Mouse (Mus musculus): ENCODE results near the gene Ccdc91. TPM values are rescaled to one million over a fixed set of nuclear protein-coding genes. Genes with fewer than 3 reads are reported as not detected.

The Ccdc91 gene
- total and polyA plus RNA-seq, 3 experiments = 12.0 to 15.6 (median 14.4) TPM

- dilution Hi-C loops (cut with MboI; ENCODE audit: extremely low pct_ligation_motif_present, extremely low pct_unique_long_range_greater_than_20kb, low sequenced_read_pairs) (no loop called here), in situ Hi-C loops (cut with MboI; ENCODE audit: low pct_ligation_motif_present, low pct_unique_long_range_greater_than_20kb, low sequenced_read_pairs) (no loop called here)
- H3K36me3 ChIP-seq (replicated peaks in 1 of 2; ENCODE audit: control insufficient read depth in 1 of 2, insufficient read depth in 1 of 2, low read length in 1 of 2) = peaks cover 0 to 5% of the 10 kb centered on the region in 2 experiments
- no peaks in the 10 kb centered on the region for H3K9me3 ChIP-seq (replicated peaks; ENCODE audit: low read length)
- no peaks in the 10 kb centered on the region for H3K4me1 ChIP-seq (ENCODE audit: control insufficient read depth in 1 of 2, insufficient read depth in 2 of 2)
- H3K4me2 ChIP-seq (ENCODE audit: insufficient read depth, low read depth, poor library complexity, severe bottlenecking) = no peak overlapping the region
- no peak for TF ChIP-seq PAX5 (IDR thresholded peaks at IDR 0.05; ENCODE audit: low read length)
- no peak for TF ChIP-seq USF2 (conservative IDR thresholded peaks at IDR 0.05; ENCODE audit: low read depth, low read length)
- TF ChIP-seq JUN (IDR thresholded peaks at IDR 0.05; ENCODE audit: insufficient read depth, low read depth, low read length) = peak; percentile 5; the same call in 1 of the 2 replicates
- no peak for TF ChIP-seq RCOR1 (conservative IDR thresholded peaks at IDR 0.05; ENCODE audit: low read depth, low read length)
- peak; percentile 68 for TF ChIP-seq JUND (conservative IDR thresholded peaks at IDR 0.05; ENCODE audit: low read depth, low read length)
- TF ChIP-seq CHD1 (IDR thresholded peaks at IDR 0.05; ENCODE audit: low read depth, low read length) = no peak
- TF ChIP-seq MXI1 (IDR thresholded peaks at IDR 0.05; ENCODE audit: low read depth, low read length) = no peak
- TF ChIP-seq MAZ (IDR thresholded peaks at IDR 0.05; ENCODE audit: low read depth, low read length) = no peak
- H3K9ac ChIP-seq (ENCODE audit: insufficient read depth, low read depth) = no peak overlapping the region
- peak; percentile 5 for DNase-seq (ENCODE audit: extremely low read depth)
- no peaks in the 10 kb centered on the region for H3K27me3 ChIP-seq (replicated peaks)
- no peaks in the 10 kb centered on the region for H3K79me2 ChIP-seq (replicated peaks; ENCODE audit: control insufficient read depth, extremely low read depth, insufficient read depth, poor library complexity, severe bottlenecking)
- H3K27ac ChIP-seq (ENCODE audit: insufficient read depth, low read depth) = no peak overlapping the region
- H3K4me3 ChIP-seq (replicated peaks in 1 of 3; ENCODE audit: low read depth in 2 of 3, low read length in 2 of 3, poor library complexity in 1 of 3) = no peak overlapping the region
These were observed 160.8 kb downstream of the Ccdc91 start for GRCm38 (mm10) chr6:147636464-147636863.

- no peak overlapping the region for H3K9ac ChIP-seq (ENCODE audit: insufficient read depth, low read depth)
- dilution Hi-C loops (cut with MboI; ENCODE audit: extremely low pct_ligation_motif_present, extremely low pct_unique_long_range_greater_than_20kb, low sequenced_read_pairs) = no loop called here
- TF ChIP-seq ZC3H11A (IDR thresholded peaks at IDR 0.05; ENCODE audit: low read depth, low read length) (no peak), NELFE (IDR thresholded peaks at IDR 0.05; ENCODE audit: low read depth, low read length) (no peak), POLR2AphosphoS2 (IDR thresholded peaks at IDR 0.05; ENCODE audit: low read depth, low read length) (no peak), POLR2A (IDR thresholded peaks at IDR 0.05; ENCODE audit: low read depth, low read length) (no peak), KAT2A (IDR thresholded peaks at IDR 0.05; ENCODE audit: insufficient replicate concordance, low read length) (no peak)
- DNase-seq (ENCODE audit: extremely low read depth) = no peak
- H3K36me3 ChIP-seq (replicated peaks in 1 of 2; ENCODE audit: control insufficient read depth in 1 of 2, insufficient read depth in 1 of 2, low read length in 1 of 2) = no peaks in the 10 kb centered on the region
- no peaks in the 10 kb centered on the region for H3K27me3 ChIP-seq (replicated peaks)
- H3K27ac ChIP-seq (ENCODE audit: insufficient read depth, low read depth) = no peak overlapping the region
- H3K9me3 ChIP-seq (replicated peaks; ENCODE audit: low read length) = no peaks in the 10 kb centered on the region
- no peak overlapping the region for H3K4me2 ChIP-seq (ENCODE audit: insufficient read depth, low read depth, poor library complexity, severe bottlenecking)
- in situ Hi-C loops (cut with MboI; ENCODE audit: low pct_ligation_motif_present, low pct_unique_long_range_greater_than_20kb, low sequenced_read_pairs) = no loop called here
- H3K79me2 ChIP-seq (replicated peaks; ENCODE audit: control insufficient read depth, extremely low read depth, insufficient read depth, poor library complexity, severe bottlenecking) = no peaks in the 10 kb centered on the region
- no peak overlapping the region for H3K4me3 ChIP-seq (replicated peaks in 1 of 3; ENCODE audit: low read depth in 2 of 3, low read length in 2 of 3, poor library complexity in 1 of 3)
- 0 out of 4 replicates have a peak, but pooled peaks cover 0 to 3% of the 10 kb centered on the region in 2 experiments for H3K4me1 ChIP-seq (ENCODE audit: control insufficient read depth in 1 of 2, insufficient read depth in 2 of 2)
These were observed 168.2 kb downstream of the Ccdc91 start for GRCm38 (mm10) chr6:147643875-147644274.

DNA sequence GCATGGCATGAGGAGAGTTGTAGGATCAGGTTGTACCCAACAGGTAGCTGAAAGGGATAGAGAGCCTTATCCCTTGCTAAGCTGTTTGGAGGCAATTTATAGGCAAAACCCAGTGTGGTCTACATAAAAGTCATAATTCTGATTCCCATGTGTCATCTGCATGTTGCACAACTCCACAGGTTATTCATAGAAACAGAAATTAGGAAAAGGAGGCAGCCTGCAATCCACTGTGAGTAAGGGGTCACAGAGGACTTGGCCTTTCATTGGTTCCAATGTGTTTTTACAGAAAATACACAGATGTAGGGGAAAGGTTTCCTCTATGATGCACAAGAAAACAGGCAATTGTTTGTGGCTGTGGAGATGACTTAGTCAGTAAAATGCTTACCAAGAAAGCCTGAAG is 168.8 kb downstream of the Ccdc91 start:
- Histone ChIP-seq H3K9me3 (replicated peaks; ENCODE audit: low read length) (no peaks in the 10 kb centered on the region), H3K36me3 (replicated peaks in 1 of 2; ENCODE audit: control insufficient read depth in 1 of 2, insufficient read depth in 1 of 2, low read length in 1 of 2) (no peaks in the 10 kb centered on the region), H3K27ac (ENCODE audit: insufficient read depth, low read depth) (no peak overlapping the region), H3K4me3 (replicated peaks in 1 of 3; ENCODE audit: low read depth in 2 of 3, low read length in 2 of 3, poor library complexity in 1 of 3) (no peak overlapping the region), H3K4me1 (ENCODE audit: control insufficient read depth in 1 of 2, insufficient read depth in 2 of 2) (0 out of 4 replicates have a peak, but pooled peaks cover 0 to 3% of the 10 kb centered on the region in 2 experiments), H3K9ac (ENCODE audit: insufficient read depth, low read depth) (no peak overlapping the region), H3K4me2 (ENCODE audit: insufficient read depth, low read depth, poor library complexity, severe bottlenecking) (no peak overlapping the region), H3K27me3 (replicated peaks) (no peaks in the 10 kb centered on the region), H3K79me2 (replicated peaks; ENCODE audit: control insufficient read depth, extremely low read depth, insufficient read depth, poor library complexity, severe bottlenecking) (no peaks in the 10 kb centered on the region)
- in situ Hi-C loops (cut with MboI; ENCODE audit: low pct_ligation_motif_present, low pct_unique_long_range_greater_than_20kb, low sequenced_read_pairs) = no loop called here
- dilution Hi-C loops (cut with MboI; ENCODE audit: extremely low pct_ligation_motif_present, extremely low pct_unique_long_range_greater_than_20kb, low sequenced_read_pairs) = no loop called here
- DNase-seq (ENCODE audit: extremely low read depth) = no peak
- TF ChIP-seq NRF1 (IDR thresholded peaks at IDR 0.05; ENCODE audit: low read depth, low read length) = no peak
- TF ChIP-seq UBTF (IDR thresholded peaks at IDR 0.05; ENCODE audit: low read depth, low read length) = no peak
- no peak for TF ChIP-seq MYC (IDR thresholded peaks at IDR 0.05; ENCODE audit: low read depth, low read length)
- TF ChIP-seq USF1 (IDR thresholded peaks at IDR 0.05; ENCODE audit: low read depth, low read length) = no peak
- TF ChIP-seq USF2 (conservative IDR thresholded peaks at IDR 0.05; ENCODE audit: low read depth, low read length) = no peak
- TF ChIP-seq RAD21 (IDR thresholded peaks at IDR 0.05; ENCODE audit: low read depth, low read length) = no peak
- no peak for TF ChIP-seq PAX5 (IDR thresholded peaks at IDR 0.05; ENCODE audit: low read length)
- no peak for TF ChIP-seq KAT2A (IDR thresholded peaks at IDR 0.05; ENCODE audit: insufficient replicate concordance, low read length)
- no peak for TF ChIP-seq ZMIZ1 (IDR thresholded peaks at IDR 0.05; ENCODE audit: low read depth, low read length)
- no peak for TF ChIP-seq EP300 (IDR thresholded peaks at IDR 0.05; ENCODE audit: low read length)
- TF ChIP-seq JUND (conservative IDR thresholded peaks at IDR 0.05; ENCODE audit: low read depth, low read length) = no peak
- no peak for TF ChIP-seq CHD2 (IDR thresholded peaks at IDR 0.05; ENCODE audit: low read length)
- no peak for TF ChIP-seq RCOR1 (conservative IDR thresholded peaks at IDR 0.05; ENCODE audit: low read depth, low read length)
- no peak for TF ChIP-seq E2F4 (IDR thresholded peaks at IDR 0.05; ENCODE audit: insufficient replicate concordance, low read depth, low read length)
- TF ChIP-seq HCFC1 (IDR thresholded peaks at IDR 0.05; ENCODE audit: low read depth, low read length) = no peak
